Mouse (Mus musculus) CH12.LX (cell line): ENCODE measurements at regions not wholly inside any gene's neighbourhood (a gene's known extent, or its start where the extent isn't known, plus 50 kb on each side); places are given as distances from the start of the nearest gene placed in this dataset.

ENCODE experiments used
- CTCF ChIP-seq, 2 experiments: IDR thresholded peaks in 1 of 2; conservative IDR thresholded peaks in 1 of 2; 2 replicates each; pipeline ENCODE4 v1.5.1; 2011 to 2012; ENCODE audit warnings: low read depth in 2 of 2, low read length in 2 of 2, improper control_type of control experiment in 1 of 2, inconsistent platforms in 1 of 2, mild to moderate bottlenecking in 1 of 2, moderate library complexity in 1 of 2
- POLR2A ChIP-seq: IDR thresholded peaks from 2 replicates; pipeline ENCODE4 v1.6.1; 2011; ENCODE audit warnings: low read depth, mild to moderate bottlenecking, improper control_type of control experiment, low read length
- RCOR1 ChIP-seq: conservative IDR thresholded peaks from 2 replicates; pipeline ENCODE4 v1.6.1; 2012; ENCODE audit warnings: low read depth, mild to moderate bottlenecking, inconsistent platforms, low read length, improper control_type of control experiment

GRCm38 (mm10) chr2:10737458-10737775 lies 367.1 kb downstream of the Sfmbt2 start:
- TF ChIP-seq POLR2A, result no peak
- no peak for TF ChIP-seq CTCF (conservative IDR thresholded peaks at IDR 0.05 in 1 of 2, IDR thresholded peaks at IDR 0.05 in 1 of 2; ENCODE audit: low read depth in 2 of 2, low read length in 2 of 2)
- TF ChIP-seq RCOR1, result no peak
